Mouse (Mus musculus) embryo, embryonic 10 days (tissue): ENCODE measurements around the gene Hoxa13.

Source experiments
- DNase-seq: peaks from one replicate; pipeline ENCODE4 v3.0.0-alpha.2; 2015; ENCODE audit warnings: low spot score

The Hoxa13 gene

GRCm38 (mm10) chr6:52251177-52251879, 9.4 kb downstream of the Hoxa13 start:
- no peak for DNase-seq

- no peak for DNase-seq
Observed at GRCm38 (mm10) chr6:52249826-52250225, 10.9 kb downstream of the Hoxa13 start.

- DNase-seq, result no peak
Observed at GRCm38 (mm10) chr6:52249415-52249738, 11.3 kb downstream of the Hoxa13 start.

GRCm38 (mm10) chr6:52248638-52249414, 11.9 kb downstream of the Hoxa13 start:
- no peak for DNase-seq

- no peak for DNase-seq
Observed at GRCm38 (mm10) chr6:52247766-52248637, 12.7 kb downstream of the Hoxa13 start.

GRCm38 (mm10) chr6:52246916-52247315, 13.8 kb downstream of the Hoxa13 start:
- DNase-seq, result no peak

GRCm38 (mm10) chr6:52246403-52246803, 14.3 kb downstream of the Hoxa13 start:
- DNase-seq, result peak; percentile 66

- DNase-seq, result no peak
Observed at GRCm38 (mm10) chr6:52245757-52246142, 14.9 kb downstream of the Hoxa13 start, which contains the start of gene Hoxa11. Gene Hoxa11 (minus strand): TSS chr6:52245810.

GRCm38 (mm10) chr6:52245040-52245756, 15.5 kb downstream of the Hoxa13 start:
- no peak for DNase-seq

GRCm38 (mm10) chr6:52244471-52245039, 16.1 kb downstream of the Hoxa13 start:
- no peak for DNase-seq

- DNase-seq, result no peak
Observed at GRCm38 (mm10) chr6:52243681-52244121, 17.0 kb downstream of the Hoxa13 start.

GRCm38 (mm10) chr6:52242801-52243332, 17.8 kb downstream of the Hoxa13 start:
- no peak for DNase-seq

GRCm38 (mm10) chr6:52241001-52241621, 19.6 kb downstream of the Hoxa13 start:
- DNase-seq, result no peak

GRCm38 (mm10) chr6:52240389-52241000, 20.2 kb downstream of the Hoxa13 start, which contains the start of gene Hoxa10:
Gene Hoxa10 (minus strand): TSS chr6:52240854.
- peak; percentile 96 for DNase-seq

- peak; percentile 30 for DNase-seq
Observed at GRCm38 (mm10) chr6:52239625-52240388, 20.9 kb downstream of the Hoxa13 start.

GRCm38 (mm10) chr6:52238976-52239375, 21.7 kb downstream of the Hoxa13 start:
- no peak for DNase-seq

GRCm38 (mm10) chr6:52238155-52238545, 22.5 kb downstream of the Hoxa13 start:
- no peak for DNase-seq

GRCm38 (mm10) chr6:52237346-52238154, 23.1 kb downstream of the Hoxa13 start:
- no peak for DNase-seq
